Mouse (Mus musculus) MEL (cell line): ENCODE results near the gene Pomgnt1.

Experiments used
- CTCF ChIP-seq, 3 experiments: IDR thresholded peaks in 2 of 3; conservative IDR thresholded peaks in 1 of 3; 2 replicates each; pipeline ENCODE4 v1.5.1; 2011 to 2012; ENCODE audit warnings: low read length in 3 of 3, low read depth in 2 of 3, mild to moderate bottlenecking in 2 of 3, improper control_type of control experiment in 1 of 3, inconsistent platforms in 1 of 3, mixed read lengths in 1 of 3, moderate library complexity in 1 of 3; ENCODE audit not compliant: control insufficient read depth in 1 of 3, insufficient read depth in 1 of 3, poor library complexity in 1 of 3, severe bottlenecking in 1 of 3
- ELF1 ChIP-seq: IDR thresholded peaks from 2 replicates; pipeline ENCODE4 v1.6.1; 2014; ENCODE audit warnings: low read depth, mild to moderate bottlenecking, inconsistent platforms, low read length, improper control_type of control experiment, moderate library complexity
- EP300 ChIP-seq, 2 experiments: IDR thresholded peaks; 2 replicates each; pipeline ENCODE4 v1.6.1; 2011; ENCODE audit warnings: improper control_type of control experiment in 2 of 2, low read length in 2 of 2, low read depth in 1 of 2, mild to moderate bottlenecking in 1 of 2
- ETS1 ChIP-seq: IDR thresholded peaks from 2 replicates; pipeline ENCODE4 v1.6.1; 2012; ENCODE audit warnings: low read depth, mild to moderate bottlenecking, inconsistent platforms, low read length, improper control_type of control experiment, moderate library complexity
- GATA1 ChIP-seq: IDR thresholded peaks from 2 replicates; pipeline ENCODE4 v1.6.1; 2011; ENCODE audit warnings: low read depth, low read length, improper control_type of control experiment
- JUND ChIP-seq: IDR thresholded peaks from 2 replicates; pipeline ENCODE4 v1.6.1; 2011; ENCODE audit warnings: low read depth, mild to moderate bottlenecking, improper control_type of control experiment, low read length
- MAX ChIP-seq: IDR thresholded peaks from 2 replicates; pipeline ENCODE4 v1.6.1; 2011; ENCODE audit warnings: low read length, improper control_type of control experiment
- NRF1 ChIP-seq: IDR thresholded peaks from 2 replicates; pipeline ENCODE4 v1.6.1; 2014; ENCODE audit warnings: low read depth, mild to moderate bottlenecking, inconsistent platforms, low read length, improper control_type of control experiment, moderate library complexity; ENCODE audit not compliant: poor library complexity, insufficient read depth, severe bottlenecking
- POLR2A ChIP-seq, 2 experiments: IDR thresholded peaks; 2 replicates each; pipeline ENCODE4 v1.6.1; 2011 to 2012; ENCODE audit warnings: low read length in 2 of 2, mild to moderate bottlenecking in 2 of 2, control low read depth in 1 of 2, improper control_type of control experiment in 1 of 2, low read depth in 1 of 2, moderate library complexity in 1 of 2; ENCODE audit not compliant: control insufficient read depth in 1 of 2, insufficient read depth in 1 of 2, poor library complexity in 1 of 2
- POLR2AphosphoS2 ChIP-seq: IDR thresholded peaks from 2 replicates; pipeline ENCODE4 v1.6.1; 2011; ENCODE audit warnings: low read length, improper control_type of control experiment
- TBP ChIP-seq: IDR thresholded peaks from 2 replicates; pipeline ENCODE4 v1.8.0; 2011; ENCODE audit warnings: low read depth, low read length, improper control_type of control experiment
- USF2 ChIP-seq, 2 experiments: IDR thresholded peaks; 2 replicates each; pipeline ENCODE4 v1.6.1; 2011 to 2012; ENCODE audit warnings: improper control_type of control experiment in 2 of 2, low read length in 2 of 2, borderline replicate concordance in 1 of 2, inconsistent platforms in 1 of 2, low read depth in 1 of 2, mild to moderate bottlenecking in 1 of 2; ENCODE audit not compliant: insufficient read depth in 1 of 2
- ZKSCAN1 ChIP-seq: IDR thresholded peaks from 2 replicates; pipeline ENCODE4 v1.6.1; 2012; ENCODE audit warnings: low read depth, mild to moderate bottlenecking, inconsistent platforms, low read length, improper control_type of control experiment, moderate library complexity
- ZNF384 ChIP-seq: IDR thresholded peaks from 2 replicates; pipeline ENCODE4 v1.6.1; 2012; ENCODE audit warnings: low read depth, mild to moderate bottlenecking, inconsistent platforms, low read length, improper control_type of control experiment

DNA sequence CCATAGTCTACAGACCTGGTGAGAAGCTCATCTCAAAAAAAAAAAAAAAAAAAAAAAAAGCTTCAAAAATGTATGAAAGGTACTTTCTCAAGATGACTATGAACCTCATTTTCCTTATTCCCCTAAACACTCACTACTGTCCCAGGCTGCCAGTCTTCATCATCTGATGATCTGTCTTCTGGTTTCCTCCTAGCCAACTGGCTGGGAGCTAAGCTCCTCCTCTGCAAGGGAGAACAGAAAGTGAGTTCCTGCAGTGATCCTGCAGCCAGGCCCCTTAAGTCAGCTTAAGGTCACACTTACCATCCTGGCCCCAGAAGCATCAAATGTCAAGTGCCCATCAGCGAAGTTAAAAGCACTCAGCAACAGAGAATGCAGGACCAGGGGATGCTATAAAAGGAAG lies 878 bp upstream of the Pomgnt1 start:
- TF ChIP-seq TBP (no peak), ELF1 (no peak), POLR2AphosphoS2 (no peak), GATA1 (no peak), CTCF (IDR thresholded peaks at IDR 0.05 in 2 of 3, conservative IDR thresholded peaks at IDR 0.05 in 1 of 3; ENCODE audit: control insufficient read depth in 1 of 3, insufficient read depth in 1 of 3, low read depth in 2 of 3, low read length in 3 of 3, poor library complexity in 1 of 3, severe bottlenecking in 1 of 3) (no peak), EP300 (IDR thresholded peaks at IDR 0.05; ENCODE audit: low read depth in 1 of 2, low read length in 2 of 2) (no peak), POLR2A (IDR thresholded peaks at IDR 0.05; ENCODE audit: control insufficient read depth in 1 of 2, insufficient read depth in 1 of 2, low read depth in 1 of 2, low read length in 2 of 2, poor library complexity in 1 of 2) (no peak), MAX (no peak), ETS1 (no peak), ZKSCAN1 (no peak), USF2 (IDR thresholded peaks at IDR 0.05; ENCODE audit: borderline replicate concordance in 1 of 2, insufficient read depth in 1 of 2, low read depth in 1 of 2, low read length in 2 of 2) (no peak), JUND (no peak), NRF1 (no peak), ZNF384 (peak; percentile 68)
